Mouse (Mus musculus): ENCODE results near the gene Acad12. TPM values are rescaled to one million over a fixed set of nuclear protein-coding genes. Genes with fewer than 3 reads are reported as not detected.
"Not testable (repeated sequence)": the region's sequence is repeated elsewhere in the genome, so short reads cannot be mapped to it uniquely, and the experiment has no call there.

Acad12 gene
- polyA plus RNA-seq, 1 experiment from 2014 or later, result 1.7 TPM

GRCm38 (mm10) chr5:121609556-121610135 is 9.1 kb downstream of the Acad12 start:
- not testable (repeated sequence) for H3K4me3 ChIP-seq (replicated peaks); H3K27ac ChIP-seq (replicated peaks); H3K36me3 ChIP-seq; H3K9ac ChIP-seq (replicated peaks); H3K9me3 ChIP-seq (replicated peaks); H3K4me2 ChIP-seq; H3K27me3 ChIP-seq (replicated peaks); H3K4me1 ChIP-seq; ATAC-seq (ENCODE audit: low FRiP score)
- 57% methylated on average over 8 of the region's 8 CpGs for WGBS

- ATAC-seq (ENCODE audit: low FRiP score), result no peak
- Histone ChIP-seq H3K36me3 (no peaks in the 10 kb centered on the region), H3K4me1 (0 out of 2 replicates have a peak, but pooled peaks cover 5% of the 10 kb centered on the region), H3K4me3 (replicated peaks) (no peak overlapping the region), H3K9me3 (replicated peaks) (no peaks in the 10 kb centered on the region), H3K9ac (replicated peaks) (no peak overlapping the region), H3K27me3 (replicated peaks) (no peaks in the 10 kb centered on the region), H3K4me2 (no peak overlapping the region), H3K27ac (replicated peaks) (no peak overlapping the region)
- WGBS, result 6% methylated on average over 2 of the region's 2 CpGs
Observed at GRCm38 (mm10) chr5:121606151-121606550, 12.6 kb downstream of the Acad12 start.

- not testable (repeated sequence) for H3K4me3 ChIP-seq (replicated peaks); H3K4me2 ChIP-seq; H3K9me3 ChIP-seq (replicated peaks); H3K27ac ChIP-seq (replicated peaks); H3K27me3 ChIP-seq (replicated peaks); H3K36me3 ChIP-seq; H3K4me1 ChIP-seq; ATAC-seq (ENCODE audit: low FRiP score); H3K9ac ChIP-seq (replicated peaks)
- 79% methylated on average over 1 of the region's 1 CpGs for WGBS
Observed at GRCm38 (mm10) chr5:121603815-121604214, 14.9 kb downstream of the Acad12 start.

DNA sequence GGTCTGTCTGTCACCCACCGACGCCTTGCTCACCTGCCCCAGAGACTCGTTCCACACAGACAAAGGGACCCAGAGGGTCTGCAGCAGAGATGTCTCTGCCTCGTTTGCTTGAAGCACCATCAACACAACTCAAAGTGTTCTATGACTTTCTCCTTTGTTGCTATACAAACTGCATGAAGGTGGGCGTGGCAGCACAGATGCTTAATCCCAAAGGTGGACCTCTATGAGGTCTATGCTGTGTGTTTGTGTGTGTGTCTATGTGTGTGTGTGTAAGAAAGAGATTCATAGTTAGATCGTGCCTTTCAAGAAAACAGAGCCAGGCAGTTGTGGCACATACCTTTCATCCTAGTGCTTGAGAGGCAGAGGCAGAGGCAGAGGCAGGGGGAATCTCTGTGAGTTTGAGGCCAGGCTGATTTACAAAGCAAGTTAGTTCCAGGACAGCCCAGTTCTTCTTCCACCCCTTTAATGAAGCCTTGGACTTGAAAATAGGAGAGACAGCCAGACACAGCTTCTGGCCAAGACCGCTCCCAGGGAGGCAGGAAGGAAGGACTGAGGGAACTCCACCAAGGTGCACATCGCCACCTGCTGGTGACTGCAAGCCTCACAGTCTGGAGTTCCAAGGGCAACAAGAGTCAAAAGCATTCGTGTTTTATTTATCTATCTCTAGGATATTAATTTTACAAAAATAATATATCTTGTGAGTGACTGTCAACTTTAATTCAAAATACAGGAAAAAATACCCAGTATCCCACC is 17.0 kb downstream of the Acad12 start:
- WGBS, result 32% methylated on average over 9 of the region's 9 CpGs
- Histone ChIP-seq H3K4me3 (replicated peaks) (no peak overlapping the region), H3K4me2 (peak overlapping the region; percentile 13; the same call in 1 of the 2 replicates), H3K27me3 (replicated peaks) (no peaks in the 10 kb centered on the region), H3K9me3 (replicated peaks) (no peaks in the 10 kb centered on the region), H3K36me3 (no peaks in the 10 kb centered on the region), H3K27ac (replicated peaks) (0 out of 2 replicates have a peak overlapping the region, but pooled peaks have one; percentile 18), H3K4me1 (0 out of 2 replicates have a peak, but pooled peaks cover 5% of the 10 kb centered on the region), H3K9ac (replicated peaks) (no peak overlapping the region)
- no peak for ATAC-seq (ENCODE audit: low FRiP score)

GRCm38 (mm10) chr5:121598871-121599610 is 19.7 kb downstream of the Acad12 start:
- no peak overlapping the region for H3K4me3 ChIP-seq (replicated peaks)
- H3K9ac ChIP-seq (replicated peaks), result no peak overlapping the region
- ATAC-seq (ENCODE audit: low FRiP score), result no peak
- H3K4me1 ChIP-seq, result peaks cover 15% of the 10 kb centered on the region
- H3K36me3 ChIP-seq, result no peaks in the 10 kb centered on the region
- 0 out of 2 replicates have a peak, but pooled peaks cover 2% of the 10 kb centered on the region for H3K27me3 ChIP-seq (replicated peaks)
- 61% methylated on average over 13 of the region's 13 CpGs for WGBS
- H3K4me2 ChIP-seq, result no peak overlapping the region
- H3K27ac ChIP-seq (replicated peaks), result no peak overlapping the region
- no peaks in the 10 kb centered on the region for H3K9me3 ChIP-seq (replicated peaks)

DNA sequence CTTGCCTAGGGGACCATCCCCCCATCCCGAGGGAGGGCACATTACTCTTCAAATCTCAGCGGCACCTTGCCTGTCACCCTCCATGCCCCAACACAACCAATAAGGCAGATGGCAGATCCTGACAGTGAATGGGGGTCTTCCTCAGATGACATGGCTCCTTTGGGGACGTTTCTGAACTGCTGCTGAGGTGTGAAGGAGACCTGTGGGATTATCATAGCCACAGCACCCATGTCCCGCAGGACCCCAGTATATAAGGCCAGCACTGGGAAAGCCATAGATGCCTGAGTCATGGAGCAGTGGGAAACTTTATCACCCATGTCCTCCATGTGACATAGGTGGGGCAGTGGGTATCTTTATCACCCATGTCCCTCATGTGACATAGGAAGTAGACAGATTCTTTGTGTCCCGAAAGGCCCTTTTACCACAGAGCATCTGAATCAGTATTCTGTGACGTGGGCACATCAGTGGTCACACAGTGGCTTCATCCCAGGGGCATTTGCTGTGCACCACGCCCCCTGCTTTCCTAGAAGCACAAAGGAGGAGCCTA is 20.7 kb downstream of the Acad12 start:
- Histone ChIP-seq H3K4me3 (replicated peaks) (no peak overlapping the region), H3K4me2 (no peak overlapping the region), H3K27ac (replicated peaks) (no peak overlapping the region), H3K36me3 (no peaks in the 10 kb centered on the region), H3K9me3 (replicated peaks) (no peaks in the 10 kb centered on the region), H3K4me1 (peaks cover 22% of the 10 kb centered on the region), H3K9ac (replicated peaks) (no peak overlapping the region), H3K27me3 (replicated peaks) (0 out of 2 replicates have a peak, but pooled peaks cover 2% of the 10 kb centered on the region)
- no peak for ATAC-seq (ENCODE audit: low FRiP score)
- WGBS, result 77% methylated on average over 7 of the region's 7 CpGs

DNA sequence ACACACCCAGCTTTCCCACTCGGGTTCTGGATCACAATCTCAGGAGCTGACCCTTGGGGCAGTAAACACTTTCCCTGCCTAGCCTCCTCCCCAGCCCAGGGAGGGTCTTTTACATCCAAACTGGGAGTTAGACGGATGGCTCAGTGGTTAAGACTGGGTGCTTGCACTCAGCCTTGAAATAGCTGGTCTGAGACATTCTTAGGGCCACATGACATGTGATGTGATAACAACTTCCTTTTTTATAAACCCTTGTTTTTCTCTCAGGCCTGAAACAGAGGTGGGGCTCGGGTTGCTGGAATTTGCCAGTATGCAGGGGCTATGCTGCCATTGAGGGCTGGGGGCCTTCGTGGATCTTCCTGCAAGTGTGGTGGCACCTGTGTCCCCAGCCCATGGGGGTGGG is 21.4 kb downstream of the Acad12 start:
- Histone ChIP-seq H3K27me3 (replicated peaks) (0 out of 2 replicates have a peak, but pooled peaks cover 2% of the 10 kb centered on the region), H3K9ac (replicated peaks) (no peak overlapping the region), H3K36me3 (no peaks in the 10 kb centered on the region), H3K4me3 (replicated peaks) (no peak overlapping the region), H3K27ac (replicated peaks) (no peak overlapping the region), H3K4me2 (no peak overlapping the region), H3K4me1 (peaks cover 30% of the 10 kb centered on the region), H3K9me3 (replicated peaks) (no peaks in the 10 kb centered on the region)
- 76% methylated on average over 4 of the region's 4 CpGs for WGBS
- no peak for ATAC-seq (ENCODE audit: low FRiP score)

DNA sequence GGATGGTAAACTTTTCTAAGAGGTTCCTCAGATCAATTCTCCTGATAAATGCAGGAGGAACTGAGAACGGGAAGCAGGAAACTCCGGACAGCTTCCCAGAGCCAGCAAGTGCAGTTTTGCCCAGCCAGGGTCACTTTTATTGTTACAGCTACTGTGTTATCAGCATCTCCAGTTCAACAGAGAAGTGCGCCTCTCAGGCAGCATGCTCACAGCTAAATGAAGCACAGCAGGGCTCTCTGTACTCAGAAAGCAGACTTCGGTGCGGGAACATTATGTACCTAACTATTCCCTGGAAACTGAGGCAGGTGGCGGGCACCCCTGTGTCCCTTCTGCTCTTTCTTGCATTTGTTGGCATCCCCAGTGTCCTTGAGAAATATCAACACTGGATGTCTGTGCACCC is 22.5 kb downstream of the Acad12 start:
- ATAC-seq (ENCODE audit: low FRiP score), result no peak
- 81% methylated on average over 6 of the region's 6 CpGs for WGBS
- Histone ChIP-seq H3K36me3 (no peaks in the 10 kb centered on the region), H3K9me3 (replicated peaks) (no peaks in the 10 kb centered on the region), H3K4me2 (no peak overlapping the region), H3K4me3 (replicated peaks) (no peak overlapping the region), H3K9ac (replicated peaks) (no peak overlapping the region), H3K4me1 (peaks cover 35% of the 10 kb centered on the region), H3K27me3 (replicated peaks) (0 out of 2 replicates have a peak, but pooled peaks cover 2% of the 10 kb centered on the region), H3K27ac (replicated peaks) (no peak overlapping the region)

DNA sequence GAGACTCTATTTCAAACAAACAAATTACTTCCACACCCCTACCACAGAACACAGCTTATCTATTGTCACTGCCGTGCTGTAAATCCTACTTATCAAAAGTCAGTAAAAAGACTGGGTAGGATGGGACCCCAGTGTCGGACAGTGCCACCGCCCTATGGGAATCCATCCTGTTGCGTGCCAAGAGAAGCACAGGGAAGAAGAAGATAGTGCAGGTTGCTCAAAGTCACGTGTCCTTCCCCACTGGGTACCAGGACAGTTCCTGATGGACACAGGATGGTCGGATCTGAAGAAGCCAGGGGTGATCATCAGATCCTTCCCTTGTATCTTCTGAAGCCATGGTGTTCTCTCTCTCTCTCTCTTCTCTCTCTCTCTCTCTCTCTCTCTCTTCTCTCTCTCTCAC is 23.0 kb downstream of the Acad12 start:
- no peak overlapping the region for H3K27ac ChIP-seq (replicated peaks)
- 82% methylated on average over 6 of the region's 6 CpGs for WGBS
- no peak overlapping the region for H3K9ac ChIP-seq (replicated peaks)
- H3K27me3 ChIP-seq (replicated peaks), result 0 out of 2 replicates have a peak, but pooled peaks cover 2% of the 10 kb centered on the region
- H3K4me1 ChIP-seq, result peaks cover 38% of the 10 kb centered on the region
- H3K9me3 ChIP-seq (replicated peaks), result no peaks in the 10 kb centered on the region
- no peak overlapping the region for H3K4me3 ChIP-seq (replicated peaks)
- no peaks in the 10 kb centered on the region for H3K36me3 ChIP-seq
- no peak for ATAC-seq (ENCODE audit: low FRiP score)
- no peak overlapping the region for H3K4me2 ChIP-seq

DNA sequence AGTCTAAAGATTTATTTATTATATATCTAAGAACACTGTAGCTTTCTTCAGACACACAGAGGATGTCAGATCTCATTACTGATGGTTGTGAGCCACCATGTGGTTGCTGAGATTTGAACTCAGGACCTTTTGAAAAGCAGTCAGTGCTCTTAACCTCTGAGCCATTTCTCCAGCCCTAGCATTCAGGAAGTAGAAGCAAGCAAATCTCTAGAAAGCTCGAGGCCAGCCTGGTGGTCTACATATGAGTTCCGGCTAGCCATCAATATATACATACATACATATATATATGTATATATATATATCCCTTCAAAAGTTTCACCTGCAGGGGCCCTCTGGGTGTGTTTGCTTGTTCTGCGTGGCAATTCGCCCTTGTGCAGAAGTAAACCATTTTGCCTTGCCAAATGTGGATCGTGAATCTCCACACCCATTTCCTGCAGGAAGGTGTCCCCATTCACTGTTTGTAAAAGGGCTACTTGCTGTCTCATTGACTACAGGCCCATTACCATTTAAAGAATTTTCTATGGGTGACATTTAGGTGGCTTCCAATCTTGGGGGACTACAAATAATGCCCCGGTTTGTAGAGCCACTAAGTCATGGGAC is 23.9 kb downstream of the Acad12 start:
- H3K4me2 ChIP-seq, result peak overlapping the region; percentile 99
- no peak for ATAC-seq (ENCODE audit: low FRiP score)
- H3K27ac ChIP-seq (replicated peaks), result peak overlapping the region; percentile 84
- no peak overlapping the region for H3K4me3 ChIP-seq (replicated peaks)
- no peaks in the 10 kb centered on the region for H3K36me3 ChIP-seq
- H3K4me1 ChIP-seq, result peaks cover 38% of the 10 kb centered on the region
- H3K9me3 ChIP-seq (replicated peaks), result no peaks in the 10 kb centered on the region
- no peak overlapping the region for H3K9ac ChIP-seq (replicated peaks)
- H3K27me3 ChIP-seq (replicated peaks), result 0 out of 2 replicates have a peak, but pooled peaks cover 2% of the 10 kb centered on the region
- WGBS, result 86% methylated on average over 6 of the region's 6 CpGs

Data from neural tube, embryonic 15.5 days (tissue).